Mouse (Mus musculus) megakaryocyte, embryonic 14.5 days (primary cell): Measurements from ENCODE around the gene Hmgn2. TPM values are rescaled to one million over a fixed set of nuclear protein-coding genes. Genes with fewer than 3 reads are reported as not detected.
"Not testable (repeated sequence)": the region's sequence is repeated elsewhere in the genome, so short reads cannot be mapped to it uniquely, and the experiment has no call there.

Experiments used
- H3K27me3 ChIP-seq: replicated peaks from 2 replicates; pipeline ENCODE3; 2012; ENCODE audit warnings: inconsistent platforms
- H3K36me3 ChIP-seq: replicated peaks from 2 replicates; pipeline ENCODE3; 2012; ENCODE audit warnings: low read length, inconsistent platforms, mixed read lengths
- H3K4me1 ChIP-seq: 2 replicates; pipeline ENCODE4 v1.6.1; 2012; ENCODE audit warnings: inconsistent platforms
- H3K4me3 ChIP-seq: replicated peaks from 2 replicates; pipeline ENCODE3; 2012; ENCODE audit warnings: moderate library complexity, mild to moderate bottlenecking, inconsistent platforms
- H3K9me3 ChIP-seq: 2 replicates; pipeline ENCODE4 v1.6.1; 2012; ENCODE audit warnings: inconsistent platforms
- FLI1 ChIP-seq: IDR thresholded peaks from 2 replicates; pipeline ENCODE4 v1.6.1; 2012; ENCODE audit warnings: low read length, inconsistent platforms, mixed read lengths
- GATA1 ChIP-seq: IDR thresholded peaks from 3 replicates; pipeline ENCODE4 v1.6.1; 2012; ENCODE audit warnings: mixed read lengths, low read length, inconsistent platforms, borderline replicate concordance
- polyA plus RNA-seq: library from polyadenylated mRNA; stranded (reverse); fragments of >175 nt; gene quantifications from 2 replicates; pipeline ENCODE4 v1.2.3, GENCODE M21; 2012; ENCODE audit warnings: low replicate concordance; ENCODE audit not compliant: insufficient read depth

Hmgn2 gene
- polyA plus RNA-seq, 1 experiment: 993 TPM

DNA sequence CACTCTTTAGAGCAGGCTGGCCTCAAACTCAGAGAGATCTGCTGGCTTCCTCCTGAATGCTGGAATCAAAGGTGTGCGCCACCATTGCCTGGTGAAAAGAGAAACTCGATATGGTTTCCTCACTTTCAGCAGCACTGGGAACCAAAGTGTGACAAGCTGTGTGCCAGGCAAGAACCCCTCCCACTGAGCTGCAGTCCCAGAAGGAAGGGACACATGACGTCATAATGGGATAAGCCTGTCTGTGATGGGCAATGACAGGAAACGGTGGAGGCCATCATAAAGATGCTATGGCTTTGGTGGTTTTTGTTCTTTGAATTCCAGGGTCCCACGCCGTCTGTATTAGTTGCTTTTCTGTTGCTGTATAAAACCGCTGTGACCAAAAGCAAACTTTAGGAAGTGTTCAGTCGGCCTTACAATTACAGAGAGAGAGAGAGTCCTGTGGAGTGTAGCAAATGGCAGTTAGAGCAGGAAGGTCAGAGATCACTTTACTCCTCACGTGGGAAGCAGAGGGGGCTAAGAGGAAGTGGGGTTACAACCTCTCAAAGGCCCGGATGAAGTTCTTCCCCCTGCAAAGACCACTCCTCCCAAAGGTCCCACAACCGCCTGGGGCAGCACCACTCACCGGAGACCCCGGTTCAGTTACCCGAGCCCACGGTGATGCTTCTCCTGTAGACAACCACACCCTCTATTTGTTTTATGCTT, 39.7 kb downstream of the Hmgn2 start:
- no peak for TF ChIP-seq GATA1
- no peak for TF ChIP-seq FLI1
- Histone ChIP-seq H3K4me1 (peaks cover 55% of the 10 kb centered on the region), H3K36me3 (no peaks in the 10 kb centered on the region), H3K4me3 (peak overlapping the region; percentile 86), H3K9me3 (no peaks in the 10 kb centered on the region), H3K27me3 (peaks cover 2% of the 10 kb centered on the region)

DNA sequence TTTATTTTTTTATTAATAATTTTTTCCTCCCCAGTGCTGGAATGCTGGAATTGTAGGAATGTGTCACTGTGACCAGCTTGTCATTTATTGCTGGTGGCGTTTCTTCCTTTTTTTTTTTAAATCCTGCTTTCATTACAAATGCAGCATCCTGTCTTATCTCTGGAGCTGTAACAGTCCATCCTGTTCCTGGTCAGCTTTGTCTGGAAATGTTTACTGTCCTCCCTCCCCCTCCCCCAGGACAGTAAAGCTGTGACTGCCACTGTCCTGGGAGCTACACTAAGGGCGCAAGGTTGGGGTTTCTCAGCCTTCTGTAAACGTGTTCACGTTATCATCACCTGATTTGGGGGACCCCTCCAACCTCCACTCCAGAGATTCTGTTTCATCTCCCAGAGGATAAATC, 43.2 kb downstream of the Hmgn2 start:
- Histone ChIP-seq H3K27me3 (peaks cover 4% of the 10 kb centered on the region), H3K4me3 (no peak overlapping the region), H3K9me3 (no peaks in the 10 kb centered on the region), H3K36me3 (no peaks in the 10 kb centered on the region), H3K4me1 (peaks cover 42% of the 10 kb centered on the region)
- no peak for TF ChIP-seq FLI1
- TF ChIP-seq GATA1: no peak

DNA sequence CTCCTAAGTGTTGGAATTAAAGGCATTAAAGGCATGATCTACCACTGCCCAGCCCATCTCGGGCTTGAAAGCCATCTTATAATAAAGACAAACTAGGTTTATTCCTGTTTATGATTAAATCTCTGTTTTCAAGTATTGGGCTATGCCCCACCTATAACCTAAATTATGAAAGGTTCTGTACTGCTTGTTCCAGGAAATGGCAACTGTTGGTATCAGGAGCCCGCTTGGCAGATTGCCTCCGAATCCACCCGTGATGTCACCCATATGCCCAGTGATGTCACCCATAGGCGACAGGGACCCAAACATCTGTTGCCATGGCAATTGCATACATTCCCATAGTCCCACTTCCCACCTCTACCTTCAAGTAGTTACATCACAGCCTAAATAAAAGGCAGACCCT, 44.7 kb downstream of the Hmgn2 start:
- Histone ChIP-seq H3K27me3 (peaks cover 4% of the 10 kb centered on the region), H3K9me3 (no peaks in the 10 kb centered on the region), H3K4me1 (peaks cover 34% of the 10 kb centered on the region), H3K4me3 (no peak overlapping the region), H3K36me3 (no peaks in the 10 kb centered on the region)
- TF ChIP-seq FLI1: no peak
- TF ChIP-seq GATA1: no peak

DNA sequence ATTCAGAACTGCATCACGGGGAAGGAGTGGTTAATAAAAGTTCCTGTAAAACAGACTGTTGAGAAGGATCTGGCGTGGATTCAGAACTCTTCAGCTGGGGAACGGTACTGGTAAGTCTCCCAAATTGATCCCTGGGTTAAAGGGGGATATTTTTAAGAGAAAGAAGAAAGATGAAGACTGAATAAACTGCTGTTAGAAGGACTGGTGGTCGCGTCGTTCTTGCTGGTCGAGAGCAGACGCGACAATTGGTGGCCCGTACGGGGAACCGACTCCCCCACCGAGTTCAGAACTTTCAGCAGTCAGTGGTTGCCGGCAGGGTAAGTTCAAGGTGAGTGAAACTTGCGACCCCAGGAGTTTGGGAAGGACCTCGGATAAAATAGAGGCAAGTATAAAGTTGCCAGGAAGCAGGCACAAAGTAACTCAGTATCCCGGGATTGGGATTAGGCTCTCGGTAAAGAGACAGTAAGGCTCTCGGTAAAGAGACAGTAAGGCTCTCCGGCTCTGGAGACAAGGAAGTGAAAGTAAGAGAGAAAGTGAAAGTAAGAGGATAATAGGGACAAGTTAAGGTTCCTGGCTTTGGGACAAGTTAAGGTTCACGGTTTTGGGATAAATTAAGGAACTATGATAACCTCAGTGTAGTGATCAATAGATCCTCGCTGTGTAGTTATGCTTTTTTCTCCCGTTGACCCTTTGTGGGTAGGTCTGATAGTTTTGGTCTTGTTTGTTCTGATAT, 50.2 kb downstream of the Hmgn2 start:
- not testable (repeated sequence) for H3K9me3 ChIP-seq, H3K27me3 ChIP-seq, H3K4me3 ChIP-seq, H3K36me3 ChIP-seq
- H3K4me1 ChIP-seq: peaks cover 11% of the 10 kb centered on the region

Other genes starting within 250 kb of the Hmgn2 start
- gene Arid1a, start 211.9 kb downstream of the Hmgn2 start, polyA plus RNA-seq: 29.1 and 51.7 TPM in 2 replicates
- gene Rps6ka1, start 80.9 kb downstream of the Hmgn2 start, polyA plus RNA-seq: 35.6 and 41.3 TPM in 2 replicates
- gene Dhdds, start 32.3 kb upstream of the Hmgn2 start, polyA plus RNA-seq: 4.5 and 32.2 TPM in 2 replicates
- not detected in 2 replicates for gene Lin28a, start 50.2 kb upstream of the Hmgn2 start, polyA plus RNA-seq
- gene Zfp683, start 85.2 kb upstream of the Hmgn2 start, polyA plus RNA-seq: not detected in 2 replicates
- gene Crybg2, start 92.2 kb upstream of the Hmgn2 start, polyA plus RNA-seq: not detected in 2 replicates
- gene Cd52, start 126.4 kb upstream of the Hmgn2 start, polyA plus RNA-seq: 77.0 and 307 TPM in 2 replicates
- gene Ubxn11, start 133.9 kb upstream of the Hmgn2 start, polyA plus RNA-seq: 69.8 and 175 TPM in 2 replicates
- 1,646 and 1,679 TPM in 2 replicates for gene Sh3bgrl3, start 160.1 kb upstream of the Hmgn2 start, polyA plus RNA-seq
- 10.9 and 19.9 TPM in 2 replicates for gene Cep85, start 218.5 kb upstream of the Hmgn2 start, polyA plus RNA-seq
- not detected in 2 replicates for gene Gm7534, start 234.4 kb upstream of the Hmgn2 start, polyA plus RNA-seq